Mouse (Mus musculus) kidney, embryonic 14.5 days (tissue): Measurements from ENCODE around the gene Olfr1426. TPM values are rescaled to one million over a fixed set of nuclear protein-coding genes. Genes with fewer than 3 reads are reported as not detected.
"Not testable (repeated sequence)": the region's sequence is repeated elsewhere in the genome, so short reads cannot be mapped to it uniquely, and the experiment has no call there.

Experiments
- ATAC-seq: fragments of 200-750 bp; cut with Nextera tagmentation; 2 replicates; pipeline ENCODE4 v1.8.0; 2017; ENCODE audit warnings: moderate number of reproducible peaks, mild to moderate bottlenecking, moderate TSS enrichment, moderate library complexity; ENCODE audit not compliant: low FRiP score, low TSS enrichment
- H3K27ac ChIP-seq: fragments of 300-500 bp; sonication (generic); 2 replicates; pipeline ENCODE4 v1.5.1; 2014; ENCODE audit warnings: low read depth, mild to moderate bottlenecking, low read length, moderate library complexity, mixed read lengths
- H3K27me3 ChIP-seq: fragments of 300-500 bp; sonication (generic); 2 replicates; pipeline ENCODE4 v1.6.1; 2014; ENCODE audit warnings: mild to moderate bottlenecking, low read length; ENCODE audit not compliant: control insufficient read depth, insufficient read depth
- H3K36me3 ChIP-seq: fragments of 300-500 bp; sonication (generic); 2 replicates; pipeline ENCODE4 v1.6.1; 2014; ENCODE audit warnings: low read length, mixed read lengths; ENCODE audit not compliant: control insufficient read depth, insufficient read depth
- H3K4me1 ChIP-seq: fragments of 300-500 bp; sonication (generic); 2 replicates; pipeline ENCODE4 v1.6.1; 2014; ENCODE audit warnings: low read length, mixed read lengths; ENCODE audit not compliant: control insufficient read depth, insufficient read depth
- H3K4me2 ChIP-seq: fragments of 300-500 bp; sonication (generic); replicated peaks from 2 replicates; pipeline ENCODE4 v1.6.1; 2014; ENCODE audit warnings: low read depth, mild to moderate bottlenecking, low read length
- H3K4me3 ChIP-seq: fragments of 300-500 bp; sonication (generic); 2 replicates; pipeline ENCODE4 v1.5.1; 2014; ENCODE audit warnings: mild to moderate bottlenecking, low read length
- H3K9ac ChIP-seq: fragments of 300-500 bp; sonication (generic); 2 replicates; pipeline ENCODE4 v1.6.1; 2014; ENCODE audit warnings: low read depth, mild to moderate bottlenecking, low read length, moderate library complexity
- H3K9me3 ChIP-seq: fragments of 300-500 bp; sonication (generic); 2 replicates; pipeline ENCODE4 v1.6.1; 2016; ENCODE audit warnings: low read length; ENCODE audit not compliant: control insufficient read depth
- WGBS: fragments of 180-500 bp; shearing (Covaris S2); extraction: QIAGEN DNeasy Blood & Tissue Kit; methylation state at CpG from one replicate; pipeline ENCODE4 v1.1.7; 2014; 5-methylcytosine and 5-hydroxymethylcytosine counted together
- polyA plus RNA-seq: library from polyadenylated mRNA; unstranded; fragments of >200 nt; fragmentation: Nextera tagmentation; extraction: Ambion mirVana; gene quantifications from 2 replicates; pipeline ENCODE4 v1.2.1, GENCODE M21; 2014

Gene Olfr1426
- not detected in 2 replicates for polyA plus RNA-seq

- 81% methylated on average over 1 of the region's 1 CpGs for WGBS
- Histone ChIP-seq H3K4me3 (no peak within 1 kb of the TSS), H3K4me1 (no peaks in the 10 kb centered on the region), H3K9me3 (no peaks in the 10 kb centered on the region), H3K9ac (no peak within 1 kb of the TSS), H3K27me3 (no peaks in the 10 kb centered on the region), H3K36me3 (no peaks in the 10 kb centered on the region), H3K4me2 (no peak within 1 kb of the TSS), H3K27ac (no peak within 1 kb of the TSS)
- no peak for ATAC-seq
Measured at GRCm38 (mm10) chr19:12091913-12092312, at the start of gene Olfr1426. Gene Olfr1426, minus strand, starts transcription at chr19:12092013.

GRCm38 (mm10) chr19:12134289-12134688 lies 42.5 kb upstream of the Olfr1426 start:
- H3K9ac ChIP-seq: no peak overlapping the region
- no peak overlapping the region for H3K27ac ChIP-seq
- no peak overlapping the region for H3K4me3 ChIP-seq
- no peaks in the 10 kb centered on the region for H3K27me3 ChIP-seq
- no peaks in the 10 kb centered on the region for H3K4me1 ChIP-seq
- ATAC-seq: no peak
- H3K4me2 ChIP-seq: no peak overlapping the region
- H3K9me3 ChIP-seq: no peaks in the 10 kb centered on the region
- no peaks in the 10 kb centered on the region for H3K36me3 ChIP-seq
- 33% methylated on average over 2 of the region's 2 CpGs for WGBS

- Histone ChIP-seq H3K9me3 (no peaks in the 10 kb centered on the region), H3K9ac (no peak within 1 kb of the TSS), H3K27ac (no peak within 1 kb of the TSS), H3K4me2 (no peak within 1 kb of the TSS), H3K36me3 (no peaks in the 10 kb centered on the region), H3K4me1 (no peaks in the 10 kb centered on the region), H3K4me3 (no peak within 1 kb of the TSS), H3K27me3 (no peaks in the 10 kb centered on the region)
- WGBS: 79% methylated on average over 3 of the region's 3 CpGs
- no peak for ATAC-seq
Measured at GRCm38 (mm10) chr19:12123103-12123502, 31.3 kb upstream of the Olfr1426 start, which contains the start of gene Olfr76. Gene Olfr76, minus strand, starts transcription at chr19:12123203.

- H3K9me3 ChIP-seq: no peaks in the 10 kb centered on the region
- no peak overlapping the region for H3K4me2 ChIP-seq
- H3K9ac ChIP-seq: no peak overlapping the region
- H3K27ac ChIP-seq: no peak overlapping the region
- 88% methylated on average over 3 of the region's 3 CpGs for WGBS
- no peaks in the 10 kb centered on the region for H3K36me3 ChIP-seq
- H3K27me3 ChIP-seq: no peaks in the 10 kb centered on the region
- no peak overlapping the region for H3K4me3 ChIP-seq
- ATAC-seq: no peak
- H3K4me1 ChIP-seq: no peaks in the 10 kb centered on the region
Measured at GRCm38 (mm10) chr19:12116464-12116863, 24.7 kb upstream of the Olfr1426 start.

GRCm38 (mm10) chr19:12115797-12116196 lies 24.0 kb upstream of the Olfr1426 start, which contains the start of gene Olfr1428:
Gene Olfr1428, minus strand, starts transcription at chr19:12115897.
- Histone ChIP-seq H3K9me3 (no peaks in the 10 kb centered on the region), H3K27ac (no peak within 1 kb of the TSS), H3K4me3 (no peak within 1 kb of the TSS), H3K4me1 (no peaks in the 10 kb centered on the region), H3K4me2 (no peak within 1 kb of the TSS), H3K36me3 (no peaks in the 10 kb centered on the region), H3K9ac (no peak within 1 kb of the TSS), H3K27me3 (no peaks in the 10 kb centered on the region)
- WGBS: 81% methylated on average over 1 of the region's 1 CpGs
- ATAC-seq: no peak

- Histone ChIP-seq H3K9me3 (no peaks in the 10 kb centered on the region), H3K27me3 (no peaks in the 10 kb centered on the region), H3K4me3 (no peak overlapping the region), H3K27ac (no peak overlapping the region), H3K4me1 (no peaks in the 10 kb centered on the region), H3K36me3 (no peaks in the 10 kb centered on the region), H3K9ac (no peak overlapping the region), H3K4me2 (no peak overlapping the region)
- 73% methylated on average over 1 of the region's 1 CpGs for WGBS
- no peak for ATAC-seq
Measured at GRCm38 (mm10) chr19:12113807-12114206, 22.0 kb upstream of the Olfr1426 start.

GRCm38 (mm10) chr19:12104541-12104940 lies 12.7 kb upstream of the Olfr1426 start:
- 76% methylated on average over 1 of the region's 1 CpGs for WGBS
- no peaks in the 10 kb centered on the region for H3K9me3 ChIP-seq
- H3K36me3 ChIP-seq: no peaks in the 10 kb centered on the region
- H3K4me3 ChIP-seq: no peak overlapping the region
- no peak overlapping the region for H3K27ac ChIP-seq
- H3K9ac ChIP-seq: no peak overlapping the region
- no peaks in the 10 kb centered on the region for H3K27me3 ChIP-seq
- ATAC-seq: no peak
- no peak overlapping the region for H3K4me2 ChIP-seq
- H3K4me1 ChIP-seq: no peaks in the 10 kb centered on the region

- no peak within 1 kb of the TSS for H3K4me2 ChIP-seq
- WGBS: 93% methylated on average over 2 of the region's 2 CpGs
- H3K36me3 ChIP-seq: no peaks in the 10 kb centered on the region
- no peaks in the 10 kb centered on the region for H3K27me3 ChIP-seq
- no peak for ATAC-seq
- no peak within 1 kb of the TSS for H3K27ac ChIP-seq
- H3K4me1 ChIP-seq: no peaks in the 10 kb centered on the region
- no peak within 1 kb of the TSS for H3K4me3 ChIP-seq
- H3K9ac ChIP-seq: no peak within 1 kb of the TSS
- H3K9me3 ChIP-seq: no peaks in the 10 kb centered on the region
Measured at GRCm38 (mm10) chr19:12103234-12103633, 11.4 kb upstream of the Olfr1426 start, which contains the start of gene Olfr1427. Gene Olfr1427, minus strand, starts transcription at chr19:12103334.

GRCm38 (mm10) chr19:12077631-12078030 lies 14.2 kb downstream of the Olfr1426 start, which contains the start of gene Olfr1425:
Gene Olfr1425, minus strand, starts transcription at chr19:12077731.
- H3K4me1 ChIP-seq, H3K4me2 ChIP-seq, H3K36me3 ChIP-seq, H3K27ac ChIP-seq, H3K9me3 ChIP-seq, H3K4me3 ChIP-seq, ATAC-seq, H3K27me3 ChIP-seq, H3K9ac ChIP-seq: not testable (repeated sequence)
- WGBS: 86% methylated on average over 4 of the region's 4 CpGs
